Mouse (Mus musculus): ENCODE results near the gene Tcirg1. TPM values are rescaled to one million over a fixed set of nuclear protein-coding genes. Genes with fewer than 3 reads are reported as not detected.

Tcirg1 gene
- polyA plus RNA-seq, 1 experiment from 2014 or later, result 56.8 TPM

DNA sequence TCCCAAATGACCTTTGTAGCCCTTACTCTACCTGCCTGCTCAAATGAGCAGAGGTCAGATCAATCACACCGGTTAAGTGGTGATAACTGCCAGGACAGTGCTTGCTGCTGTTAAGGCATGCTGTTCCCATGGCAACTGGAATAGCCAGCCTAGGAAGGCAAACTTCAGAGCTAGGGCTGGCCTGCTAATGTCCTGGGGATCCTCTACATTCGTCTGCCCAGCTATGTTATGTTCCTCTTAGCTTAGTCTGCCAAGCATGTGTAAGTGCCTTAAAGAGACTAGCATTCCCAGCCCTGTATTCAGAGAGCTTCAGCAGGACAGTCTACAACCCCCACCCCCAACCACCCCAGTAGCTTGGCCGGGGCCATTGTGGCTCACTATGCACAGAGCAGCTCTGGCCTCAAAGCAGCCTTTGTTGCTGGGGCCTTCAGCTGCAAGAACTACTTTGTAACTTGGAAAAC, 11.7 kb downstream of the Tcirg1 start:
- Histone ChIP-seq H3K9ac (ENCODE audit: low read length) (no peak overlapping the region), H3K4me3 (ENCODE audit: low read length) (no peak overlapping the region), H3K9me3 (ENCODE audit: control insufficient read depth, low read length) (no peaks in the 10 kb centered on the region), H3K27ac (ENCODE audit: low read length) (no peak overlapping the region), H3K4me2 (ENCODE audit: low read depth, low read length) (no peak overlapping the region), H3K36me3 (ENCODE audit: control insufficient read depth, insufficient read depth, low read length) (peaks cover 84% of the 10 kb centered on the region), H3K4me1 (replicated peaks; ENCODE audit: control insufficient read depth, insufficient read depth, low read length) (no peaks in the 10 kb centered on the region), H3K27me3 (ENCODE audit: control insufficient read depth, insufficient read depth, low read depth, low read length) (no peaks in the 10 kb centered on the region)
- ATAC-seq (ENCODE audit: low read depth), result no peak
- 34% methylated on average over 3 of the region's 3 CpGs for WGBS

DNA sequence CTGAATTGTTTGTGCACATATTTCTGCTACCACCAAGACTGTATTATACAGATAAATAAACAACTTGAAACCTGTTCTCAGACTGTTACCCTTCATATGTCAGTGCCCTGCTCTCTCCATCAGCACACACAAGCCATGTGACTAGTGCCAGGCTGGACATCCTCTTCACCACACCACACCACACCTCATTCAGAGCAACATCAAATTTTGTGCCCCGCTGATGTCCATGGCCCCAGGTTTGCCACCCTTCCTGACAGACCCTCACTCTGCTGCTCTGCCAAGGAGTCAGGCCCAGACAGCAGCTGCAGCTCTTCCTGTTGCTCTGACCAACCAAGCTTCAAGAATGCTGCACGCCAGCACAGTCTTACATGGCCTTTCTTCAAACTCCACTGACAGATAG, 12.6 kb downstream of the Tcirg1 start:
- Histone ChIP-seq H3K4me1 (replicated peaks; ENCODE audit: control insufficient read depth, insufficient read depth, low read length) (no peaks in the 10 kb centered on the region), H3K9ac (ENCODE audit: low read length) (no peak overlapping the region), H3K4me2 (ENCODE audit: low read depth, low read length) (no peak overlapping the region), H3K27me3 (ENCODE audit: control insufficient read depth, insufficient read depth, low read depth, low read length) (no peaks in the 10 kb centered on the region), H3K36me3 (ENCODE audit: control insufficient read depth, insufficient read depth, low read length) (peaks cover 81% of the 10 kb centered on the region), H3K4me3 (ENCODE audit: low read length) (no peak overlapping the region), H3K9me3 (ENCODE audit: control insufficient read depth, low read length) (no peaks in the 10 kb centered on the region), H3K27ac (ENCODE audit: low read length) (no peak overlapping the region)
- ATAC-seq (ENCODE audit: low read depth), result no peak
- 74% methylated on average over 2 of the region's 2 CpGs for WGBS

DNA sequence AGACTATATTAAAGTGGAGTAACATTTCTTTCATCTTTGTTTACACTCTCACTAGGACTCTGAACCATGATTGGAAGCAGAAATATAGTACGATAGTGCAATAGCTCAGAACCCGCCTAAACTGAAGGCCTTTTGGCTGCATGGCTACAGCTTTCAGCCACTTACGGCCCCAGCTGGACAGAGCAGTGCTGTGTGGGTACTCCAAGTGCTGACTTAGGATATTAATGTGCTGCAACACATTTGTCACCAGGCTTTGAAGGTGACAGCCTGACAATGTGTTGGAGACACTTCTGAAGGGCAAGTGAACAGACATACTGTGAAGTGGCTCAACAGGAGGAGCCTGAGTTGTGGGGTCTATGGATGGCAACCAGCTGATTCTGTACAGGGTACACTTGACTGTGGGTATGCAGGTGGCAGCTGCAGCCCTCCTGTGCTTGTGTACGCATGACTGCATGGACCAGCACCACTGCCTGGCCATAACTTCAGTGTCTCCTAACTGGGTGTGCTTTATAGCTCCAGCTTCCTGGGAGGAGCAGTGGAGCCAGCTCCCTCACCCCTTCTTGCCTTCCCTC, 13.3 kb downstream of the Tcirg1 start:
- H3K4me2 ChIP-seq (ENCODE audit: low read depth, low read length), result no peak overlapping the region
- ATAC-seq (ENCODE audit: low read depth), result 0 out of 2 replicates have a peak, but pooled peaks have one; percentile 5
- no peaks in the 10 kb centered on the region for H3K27me3 ChIP-seq (ENCODE audit: control insufficient read depth, insufficient read depth, low read depth, low read length)
- no peak overlapping the region for H3K27ac ChIP-seq (ENCODE audit: low read length)
- no peak overlapping the region for H3K9ac ChIP-seq (ENCODE audit: low read length)
- H3K4me1 ChIP-seq (replicated peaks; ENCODE audit: control insufficient read depth, insufficient read depth, low read length), result no peaks in the 10 kb centered on the region
- H3K4me3 ChIP-seq (ENCODE audit: low read length), result no peak overlapping the region
- no peaks in the 10 kb centered on the region for H3K9me3 ChIP-seq (ENCODE audit: control insufficient read depth, low read length)
- 69% methylated on average over 4 of the region's 4 CpGs for WGBS
- H3K36me3 ChIP-seq (ENCODE audit: control insufficient read depth, insufficient read depth, low read length), result peaks cover 82% of the 10 kb centered on the region

- no peaks in the 10 kb centered on the region for H3K4me1 ChIP-seq (replicated peaks; ENCODE audit: control insufficient read depth, insufficient read depth, low read length)
- no peak overlapping the region for H3K27ac ChIP-seq (ENCODE audit: low read length)
- no peak overlapping the region for H3K4me2 ChIP-seq (ENCODE audit: low read depth, low read length)
- 76% methylated on average over 8 of the region's 8 CpGs for WGBS
- H3K4me3 ChIP-seq (ENCODE audit: low read length), result no peak overlapping the region
- H3K27me3 ChIP-seq (ENCODE audit: control insufficient read depth, insufficient read depth, low read depth, low read length), result no peaks in the 10 kb centered on the region
- H3K9ac ChIP-seq (ENCODE audit: low read length), result no peak overlapping the region
- ATAC-seq (ENCODE audit: low read depth), result no peak
- H3K36me3 ChIP-seq (ENCODE audit: control insufficient read depth, insufficient read depth, low read length), result peaks cover 69% of the 10 kb centered on the region
- no peaks in the 10 kb centered on the region for H3K9me3 ChIP-seq (ENCODE audit: control insufficient read depth, low read length)
Observed at GRCm38 (mm10) chr19:3890181-3890580, 16.8 kb downstream of the Tcirg1 start.

DNA sequence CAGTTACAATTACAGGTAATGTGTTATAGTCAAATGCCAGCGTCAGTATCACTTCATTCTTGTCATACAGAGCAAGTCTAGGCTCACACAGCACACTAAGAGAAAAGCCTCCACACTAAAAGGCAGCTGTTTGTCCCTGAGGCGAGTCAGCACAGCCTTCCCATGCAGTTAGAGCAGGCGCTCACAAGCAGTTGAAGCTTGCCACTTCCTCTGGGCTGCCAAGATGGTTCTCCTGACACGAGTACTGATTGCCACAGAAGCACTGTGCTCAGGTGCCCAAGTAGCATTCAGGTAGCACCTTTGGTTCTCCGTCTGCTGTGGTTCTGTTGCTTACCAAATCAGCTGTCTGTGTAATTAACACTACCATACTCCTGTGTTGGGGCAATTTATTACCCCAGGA, 17.8 kb downstream of the Tcirg1 start:
- Histone ChIP-seq H3K9ac (ENCODE audit: low read length) (no peak overlapping the region), H3K4me2 (ENCODE audit: low read depth, low read length) (no peak overlapping the region), H3K4me3 (ENCODE audit: low read length) (no peak overlapping the region), H3K27ac (ENCODE audit: low read length) (no peak overlapping the region), H3K9me3 (ENCODE audit: control insufficient read depth, low read length) (no peaks in the 10 kb centered on the region), H3K4me1 (replicated peaks; ENCODE audit: control insufficient read depth, insufficient read depth, low read length) (peaks cover 7% of the 10 kb centered on the region; the same call in 1 of the 2 replicates), H3K36me3 (ENCODE audit: control insufficient read depth, insufficient read depth, low read length) (peaks cover 59% of the 10 kb centered on the region), H3K27me3 (ENCODE audit: control insufficient read depth, insufficient read depth, low read depth, low read length) (no peaks in the 10 kb centered on the region)
- 87% methylated on average over 5 of the region's 5 CpGs for WGBS
- no peak for ATAC-seq (ENCODE audit: low read depth)

DNA sequence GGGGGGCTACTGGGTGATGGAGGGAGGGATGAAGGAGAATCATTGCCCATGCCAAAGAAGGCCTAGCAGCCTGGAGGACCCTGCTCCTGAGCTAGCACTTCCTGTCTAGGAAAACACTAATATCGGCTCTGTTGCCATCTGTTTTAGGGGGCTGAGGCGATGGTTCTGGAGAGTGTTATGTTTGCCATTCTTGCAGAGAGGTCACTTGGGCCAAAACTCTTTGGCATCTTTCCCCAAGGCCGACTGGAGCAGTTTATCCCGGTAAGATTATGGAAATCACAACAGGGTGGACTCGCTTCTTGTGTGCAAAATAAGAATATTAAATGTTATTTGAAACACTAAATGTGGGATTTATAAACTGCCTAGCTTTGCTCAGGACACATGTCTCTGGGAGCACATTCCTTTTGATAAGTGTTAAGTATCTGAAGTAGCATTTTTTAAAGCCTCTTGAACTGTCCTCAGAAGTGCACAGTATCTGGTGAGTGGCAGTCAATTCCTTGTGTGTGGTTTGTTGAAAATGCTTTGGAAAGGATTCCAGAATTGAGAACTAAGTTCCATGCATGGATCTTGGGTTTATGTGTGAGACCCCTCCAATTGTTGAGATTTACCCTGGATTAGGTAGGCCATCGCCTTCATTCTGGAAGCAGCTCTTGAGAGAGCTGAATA, 22.5 kb downstream of the Tcirg1 start:
- H3K4me1 ChIP-seq (replicated peaks; ENCODE audit: control insufficient read depth, insufficient read depth, low read length), result peaks cover 36% of the 10 kb centered on the region
- peaks cover 23% of the 10 kb centered on the region for H3K36me3 ChIP-seq (ENCODE audit: control insufficient read depth, insufficient read depth, low read length)
- no peak overlapping the region for H3K4me3 ChIP-seq (ENCODE audit: low read length)
- peak overlapping the region; percentile 49 for H3K27ac ChIP-seq (ENCODE audit: low read length)
- 39% methylated on average over 6 of the region's 6 CpGs for WGBS
- H3K27me3 ChIP-seq (ENCODE audit: control insufficient read depth, insufficient read depth, low read depth, low read length), result no peaks in the 10 kb centered on the region
- H3K4me2 ChIP-seq (ENCODE audit: low read depth, low read length), result no peak overlapping the region
- peak; percentile 67; the same call in 1 of the 2 replicates for ATAC-seq (ENCODE audit: low read depth)
- H3K9ac ChIP-seq (ENCODE audit: low read length), result no peak overlapping the region
- no peaks in the 10 kb centered on the region for H3K9me3 ChIP-seq (ENCODE audit: control insufficient read depth, low read length)

DNA sequence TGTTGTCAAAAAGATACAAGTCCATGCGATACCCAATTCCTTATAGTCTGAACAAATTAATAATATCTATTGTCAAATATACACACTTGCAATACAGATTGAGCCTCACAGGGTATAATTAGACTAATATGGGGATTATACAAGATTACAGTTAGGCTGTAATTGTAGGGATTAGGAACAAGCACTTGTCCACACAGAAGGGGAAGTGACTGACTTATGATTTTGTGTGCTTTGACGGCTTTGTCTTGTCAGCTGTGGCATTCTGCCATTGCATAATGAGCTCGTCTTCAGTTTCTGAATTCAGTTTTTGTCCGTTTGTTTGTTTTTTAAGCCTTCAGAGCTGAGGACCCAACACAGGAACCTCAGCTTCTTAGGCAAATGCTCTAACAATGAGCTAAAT, 24.7 kb downstream of the Tcirg1 start:
- Histone ChIP-seq H3K4me2 (ENCODE audit: low read depth, low read length) (no peak overlapping the region), H3K9me3 (ENCODE audit: control insufficient read depth, low read length) (no peaks in the 10 kb centered on the region), H3K9ac (ENCODE audit: low read length) (no peak overlapping the region), H3K36me3 (ENCODE audit: control insufficient read depth, insufficient read depth, low read length) (peaks cover 8% of the 10 kb centered on the region; the same call in 1 of the 2 replicates), H3K4me1 (replicated peaks; ENCODE audit: control insufficient read depth, insufficient read depth, low read length) (peaks cover 36% of the 10 kb centered on the region), H3K27ac (ENCODE audit: low read length) (no peak overlapping the region), H3K4me3 (ENCODE audit: low read length) (no peak overlapping the region), H3K27me3 (ENCODE audit: control insufficient read depth, insufficient read depth, low read depth, low read length) (no peaks in the 10 kb centered on the region)
- no peak for ATAC-seq (ENCODE audit: low read depth)
- WGBS, result 73% methylated on average over 4 of the region's 4 CpGs

DNA sequence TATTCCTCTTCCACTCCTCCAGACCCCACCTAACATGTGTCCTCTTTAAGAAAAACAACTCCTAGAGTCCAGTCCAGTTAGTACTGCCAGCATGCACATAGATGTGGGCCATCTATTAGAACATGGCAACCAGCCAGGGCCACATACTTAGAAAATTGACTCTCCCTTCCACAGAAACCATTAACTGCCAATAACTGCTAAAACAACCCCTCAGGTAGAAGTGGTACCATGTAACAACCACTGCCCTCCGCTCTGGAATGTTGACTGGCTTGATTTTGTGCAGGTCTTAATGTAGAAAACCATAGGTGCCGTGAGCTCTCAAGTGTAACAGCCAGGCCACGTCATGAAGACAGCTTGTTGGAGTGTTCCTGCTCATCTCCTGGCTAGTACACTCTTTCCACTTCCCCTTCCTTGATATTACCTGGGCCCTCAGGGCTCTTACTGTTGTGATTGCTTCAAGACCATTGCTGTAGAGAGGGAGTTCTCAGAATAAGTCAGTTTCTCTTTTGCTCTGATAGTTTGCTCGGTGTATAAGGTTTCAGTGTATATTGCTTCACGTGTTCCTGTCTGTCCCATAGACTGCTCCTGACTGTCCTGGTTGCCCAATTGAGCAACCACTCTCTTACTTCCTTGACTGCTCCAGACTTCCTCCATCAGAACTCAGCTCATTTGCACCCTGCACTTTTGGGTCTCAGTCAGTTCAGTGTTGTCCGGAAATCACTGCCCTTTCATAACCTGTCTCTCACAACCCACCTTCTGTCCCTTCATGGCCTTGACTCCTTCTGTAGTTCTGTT, 26.7 kb downstream of the Tcirg1 start:
- WGBS, result 61% methylated on average over 6 of the region's 6 CpGs
- H3K9me3 ChIP-seq (ENCODE audit: control insufficient read depth, low read length), result no peaks in the 10 kb centered on the region
- no peak overlapping the region for H3K4me3 ChIP-seq (ENCODE audit: low read length)
- 0 out of 2 replicates have a peak overlapping the region, but pooled peaks have one; percentile 13 for H3K4me2 ChIP-seq (ENCODE audit: low read depth, low read length)
- H3K36me3 ChIP-seq (ENCODE audit: control insufficient read depth, insufficient read depth, low read length), result no peaks in the 10 kb centered on the region
- H3K27me3 ChIP-seq (ENCODE audit: control insufficient read depth, insufficient read depth, low read depth, low read length), result no peaks in the 10 kb centered on the region
- peak overlapping the region; percentile 81 for H3K27ac ChIP-seq (ENCODE audit: low read length)
- H3K4me1 ChIP-seq (replicated peaks; ENCODE audit: control insufficient read depth, insufficient read depth, low read length), result peaks cover 36% of the 10 kb centered on the region
- H3K9ac ChIP-seq (ENCODE audit: low read length), result no peak overlapping the region
- peak; percentile 72 for ATAC-seq (ENCODE audit: low read depth)

DNA sequence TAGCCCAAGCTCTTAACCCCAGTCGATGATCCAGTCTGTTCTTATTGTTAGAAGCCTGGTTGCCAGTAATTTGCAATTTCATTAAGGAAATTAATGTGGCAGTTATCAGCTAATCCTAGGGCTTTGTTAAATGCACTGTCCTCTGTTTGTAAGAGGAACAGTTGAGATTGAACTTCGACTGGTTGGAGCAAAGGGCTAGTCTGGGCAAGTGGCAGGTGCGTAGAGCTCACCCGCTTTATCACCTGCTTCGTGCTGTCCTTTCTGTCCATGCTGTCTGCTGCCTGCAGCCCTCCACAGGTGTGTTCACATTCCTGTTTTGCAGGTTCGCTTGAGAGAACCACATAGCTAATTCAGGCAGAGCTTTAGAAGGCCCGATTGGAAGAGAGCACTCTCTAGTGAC, 31.9 kb downstream of the Tcirg1 start:
- WGBS, result 67% methylated on average over 7 of the region's 7 CpGs
- Histone ChIP-seq H3K4me3 (ENCODE audit: low read length) (no peak overlapping the region), H3K4me2 (ENCODE audit: low read depth, low read length) (no peak overlapping the region), H3K4me1 (replicated peaks; ENCODE audit: control insufficient read depth, insufficient read depth, low read length) (peaks cover 9% of the 10 kb centered on the region), H3K27ac (ENCODE audit: low read length) (no peak overlapping the region), H3K9me3 (ENCODE audit: control insufficient read depth, low read length) (no peaks in the 10 kb centered on the region), H3K27me3 (ENCODE audit: control insufficient read depth, insufficient read depth, low read depth, low read length) (no peaks in the 10 kb centered on the region), H3K9ac (ENCODE audit: low read length) (no peak overlapping the region), H3K36me3 (ENCODE audit: control insufficient read depth, insufficient read depth, low read length) (no peaks in the 10 kb centered on the region)
- no peak for ATAC-seq (ENCODE audit: low read depth)

Data from lung, embryonic 16.5 days (tissue).